Mouse (Mus musculus): ENCODE measurements around the gene Atf5. TPM values are rescaled to one million over a fixed set of nuclear protein-coding genes. Genes with fewer than 3 reads are reported as not detected.

Gene Atf5
- polyA plus RNA-seq, 1 experiment from 2014 or later: 2.3 TPM

MicroRNA genes within 50 kb of the gene (microRNA counts, 519-probe panel; counts per million panel counts)
- microRNA mmu-miR-707: not detected

Small RNA genes lying within 50 kb of the gene (microRNA-seq; reads per million reads assigned to microRNA genes)
- not detected for gene Mir707

Other genes with a start within 250 kb of the Atf5 start
- gene Napsa, start 244.3 kb downstream of the Atf5 start, polyA plus RNA-seq (2014; fragmentation: Nextera tagmentation; extraction: Ambion mirVana): 0.44 and 0.61 TPM in 2 replicates
- gene Kcnc3, start 226.0 kb downstream of the Atf5 start, polyA plus RNA-seq (2014; fragmentation: Nextera tagmentation; extraction: Ambion mirVana): 0.31 and 0.36 TPM in 2 replicates
- 1.9 and 2.1 TPM in 2 replicates for gene Myh14, start 145.8 kb downstream of the Atf5 start, polyA plus RNA-seq (2014; fragmentation: Nextera tagmentation; extraction: Ambion mirVana)
- not detected in 2 replicates for gene Izumo2, start 107.9 kb downstream of the Atf5 start, polyA plus RNA-seq (2014; fragmentation: Nextera tagmentation; extraction: Ambion mirVana)
- 36.8 and 38.2 TPM in 2 replicates for gene Vrk3, start 68.2 kb downstream of the Atf5 start, polyA plus RNA-seq (2014; fragmentation: Nextera tagmentation; extraction: Ambion mirVana)
- 3.2 and 3.8 TPM in 2 replicates for gene Zfp473, start 65.6 kb downstream of the Atf5 start, polyA plus RNA-seq (2014; fragmentation: Nextera tagmentation; extraction: Ambion mirVana)
- 81.7 and 82.6 TPM in 2 replicates for gene Nup62, start 570 bp downstream of the Atf5 start, polyA plus RNA-seq (2014; fragmentation: Nextera tagmentation; extraction: Ambion mirVana)
- gene Il4i1, start 271 bp downstream of the Atf5 start, polyA plus RNA-seq (2014; fragmentation: Nextera tagmentation; extraction: Ambion mirVana): 1.1 TPM in 2 replicates
- gene Akt1s1, start 32.3 kb upstream of the Atf5 start, polyA plus RNA-seq (2014; fragmentation: Nextera tagmentation; extraction: Ambion mirVana): 38.6 and 63.4 TPM in 2 replicates
- 60.9 and 69.0 TPM in 2 replicates for gene Tbc1d17, start 32.4 kb upstream of the Atf5 start, polyA plus RNA-seq (2014; fragmentation: Nextera tagmentation; extraction: Ambion mirVana)
- 31.0 and 31.2 TPM in 2 replicates for gene Pnkp, start 40.5 kb upstream of the Atf5 start, polyA plus RNA-seq (2014; fragmentation: Nextera tagmentation; extraction: Ambion mirVana)
- gene Ptov1, start 53.1 kb upstream of the Atf5 start, polyA plus RNA-seq (2014; fragmentation: Nextera tagmentation; extraction: Ambion mirVana): 410 and 427 TPM in 2 replicates
- 79.2 and 80.5 TPM in 2 replicates for gene Med25, start 76.1 kb upstream of the Atf5 start, polyA plus RNA-seq (2014; fragmentation: Nextera tagmentation; extraction: Ambion mirVana)
- gene Fuz, start 79.4 kb upstream of the Atf5 start, polyA plus RNA-seq (2014; fragmentation: Nextera tagmentation; extraction: Ambion mirVana): 14.8 and 16.0 TPM in 2 replicates
- 77.0 and 78.8 TPM in 2 replicates for gene Ap2a1, start 112.8 kb upstream of the Atf5 start, polyA plus RNA-seq (2014; fragmentation: Nextera tagmentation; extraction: Ambion mirVana)
- 0.13 TPM in 1 of 2 replicates, not detected in the other for gene Tsks, start 126.5 kb upstream of the Atf5 start, polyA plus RNA-seq (2014; fragmentation: Nextera tagmentation; extraction: Ambion mirVana)
- 17.5 and 22.1 TPM in 2 replicates for gene Cpt1c, start 158.2 kb upstream of the Atf5 start, polyA plus RNA-seq (2014; fragmentation: Nextera tagmentation; extraction: Ambion mirVana)
- gene Prmt1, start 169.9 kb upstream of the Atf5 start, polyA plus RNA-seq (2014; fragmentation: Nextera tagmentation; extraction: Ambion mirVana): 332 and 334 TPM in 2 replicates
- gene Irf3, start 181.0 kb upstream of the Atf5 start, polyA plus RNA-seq (2014; fragmentation: Nextera tagmentation; extraction: Ambion mirVana): 73.9 and 83.5 TPM in 2 replicates
- 91.7 and 91.9 TPM in 2 replicates for gene Bcl2l12, start 182.1 kb upstream of the Atf5 start, polyA plus RNA-seq (2014; fragmentation: Nextera tagmentation; extraction: Ambion mirVana)
- 52.0 and 60.3 TPM in 2 replicates for gene Scaf1, start 199.7 kb upstream of the Atf5 start, polyA plus RNA-seq (2014; fragmentation: Nextera tagmentation; extraction: Ambion mirVana)
- 20.8 and 21.0 TPM in 2 replicates for gene Rras, start 201.3 kb upstream of the Atf5 start, polyA plus RNA-seq (2014; fragmentation: Nextera tagmentation; extraction: Ambion mirVana)
- 18.5 and 20.0 TPM in 2 replicates for gene Prr12, start 236.2 kb upstream of the Atf5 start, polyA plus RNA-seq (2014; fragmentation: Nextera tagmentation; extraction: Ambion mirVana)
- 70.2 and 73.9 TPM in 2 replicates for gene Nosip, start 245.8 kb upstream of the Atf5 start, polyA plus RNA-seq (2014; fragmentation: Nextera tagmentation; extraction: Ambion mirVana)
- gene Prrg2, start 246.0 kb upstream of the Atf5 start, polyA plus RNA-seq (2014; fragmentation: Nextera tagmentation; extraction: Ambion mirVana): 22.1 and 24.6 TPM in 2 replicates

All from limb, embryonic 11.5 days (tissue).